Mouse (Mus musculus) stomach, postnatal 0 days (tissue): Measurements from ENCODE around the gene Sept12. TPM values are rescaled to one million over a fixed set of nuclear protein-coding genes. Genes with fewer than 3 reads are reported as not detected.

Experiments
- ATAC-seq: fragments of 200-750 bp; cut with Nextera tagmentation; 2 replicates; pipeline ENCODE4 v1.8.0; 2017; ENCODE audit not compliant: low FRiP score, low TSS enrichment
- DNase-seq: peaks from one replicate; pipeline ENCODE4 v3.0.0-alpha.2; 2016; ENCODE audit warnings: low spot score
- H3K27ac ChIP-seq: fragments of 300-500 bp; sonication (generic); replicated peaks from 2 replicates; pipeline ENCODE4 v1.5.1; 2014; ENCODE audit warnings: mild to moderate bottlenecking, control low read depth
- H3K27me3 ChIP-seq: fragments of 300-500 bp; sonication (generic); 2 replicates; pipeline ENCODE4 v1.6.1; 2014; ENCODE audit warnings: low read length; ENCODE audit not compliant: control insufficient read depth, insufficient read depth
- H3K36me3 ChIP-seq: fragments of 300-500 bp; sonication (generic); 2 replicates; pipeline ENCODE4 v1.6.1; 2014; ENCODE audit warnings: low read length, mixed read lengths; ENCODE audit not compliant: control insufficient read depth, insufficient read depth
- H3K4me1 ChIP-seq: fragments of 300-500 bp; sonication (generic); replicated peaks from 2 replicates; pipeline ENCODE4 v1.6.1; 2014; ENCODE audit warnings: antibody characterized with exemption; ENCODE audit not compliant: control insufficient read depth, insufficient read depth
- H3K4me2 ChIP-seq: fragments of 300-500 bp; sonication (generic); replicated peaks from 2 replicates; pipeline ENCODE4 v1.6.1; 2014; ENCODE audit warnings: low read depth, mild to moderate bottlenecking, control low read depth, moderate library complexity
- H3K4me3 ChIP-seq: fragments of 300-500 bp; sonication (generic); 2 replicates; pipeline ENCODE4 v1.5.1; 2014; ENCODE audit warnings: low read depth, low read length, control low read depth
- H3K9ac ChIP-seq: fragments of 300-500 bp; sonication (generic); 2 replicates; pipeline ENCODE4 v1.6.1; 2014; ENCODE audit warnings: mild to moderate bottlenecking, low read length, control low read depth, mixed read lengths
- H3K9me3 ChIP-seq: fragments of 300-500 bp; sonication (generic); 2 replicates; pipeline ENCODE4 v1.6.1; 2016; ENCODE audit warnings: low read length; ENCODE audit not compliant: control insufficient read depth
- CTCF ChIP-seq: IDR thresholded peaks from 2 replicates; pipeline ENCODE4 v1.5.1; 2016; ENCODE audit warnings: antibody characterized with exemption, low read depth, mild to moderate bottlenecking, moderate library complexity
- EP300 ChIP-seq: optimal IDR thresholded peaks from 2 replicates; pipeline ENCODE3; 2016; ENCODE audit warnings: antibody characterized with exemption
- WGBS: fragments of 180-500 bp; shearing (Covaris S2); extraction: QIAGEN DNeasy Blood & Tissue Kit; methylation state at CpG from one replicate; pipeline ENCODE4 v1.1.7; 2014; 5-methylcytosine and 5-hydroxymethylcytosine counted together
- polyA plus RNA-seq: library from polyadenylated mRNA; unstranded; fragments of >200 nt; fragmentation: Nextera tagmentation; extraction: Ambion mirVana; gene quantifications from 2 replicates; pipeline ENCODE4 v1.2.1, GENCODE M21; 2015

Gene Sept12
- polyA plus RNA-seq, 1 experiment from 2014 or later, result not detected

- no peak overlapping the region for H3K9ac ChIP-seq
- TF ChIP-seq CTCF (no peak), EP300 (no peak)
- 71% methylated on average over 12 of the region's 12 CpGs for WGBS
- ATAC-seq, result no peak
- DNase-seq, result no peak
- no peaks in the 10 kb centered on the region for H3K36me3 ChIP-seq
- no peaks in the 10 kb centered on the region for H3K27me3 ChIP-seq
- H3K4me1 ChIP-seq, result no peaks in the 10 kb centered on the region
- H3K4me2 ChIP-seq, result peak overlapping the region; percentile 44
- no peaks in the 10 kb centered on the region for H3K9me3 ChIP-seq
- H3K27ac ChIP-seq, result no peak overlapping the region
- peak overlapping the region; percentile 27; the same call in 1 of the 2 replicates for H3K4me3 ChIP-seq
Measured at GRCm38 (mm10) chr16:5008076-5008475, 10.4 kb upstream of the Sept12 start.

GRCm38 (mm10) chr16:5007492-5007891 is 9.8 kb upstream of the Sept12 start:
- WGBS, result 47% methylated on average over 6 of the region's 6 CpGs
- Histone ChIP-seq H3K4me2 (peak overlapping the region; percentile 44), H3K4me3 (peak overlapping the region; percentile 27), H3K4me1 (no peaks in the 10 kb centered on the region), H3K27me3 (no peaks in the 10 kb centered on the region), H3K9me3 (no peaks in the 10 kb centered on the region), H3K27ac (peak overlapping the region; percentile 45; the same call in 1 of the 2 replicates), H3K36me3 (no peaks in the 10 kb centered on the region), H3K9ac (0 out of 2 replicates have a peak overlapping the region, but pooled peaks have one; percentile 27)
- DNase-seq, result no peak
- TF ChIP-seq EP300 (no peak), CTCF (no peak)
- ATAC-seq, result peak; percentile 43

GRCm38 (mm10) chr16:5007067-5007466 is 9.4 kb upstream of the Sept12 start, which contains the start of gene Smim22:
Smim22 (plus strand) TSS chr16:5007288.
- peak within 1 kb of the TSS; percentile 44 for H3K4me2 ChIP-seq
- TF ChIP-seq EP300, result no peak
- TF ChIP-seq CTCF, result no peak
- no peaks in the 10 kb centered on the region for H3K4me1 ChIP-seq
- H3K27me3 ChIP-seq, result no peaks in the 10 kb centered on the region
- H3K36me3 ChIP-seq, result no peaks in the 10 kb centered on the region
- H3K9ac ChIP-seq, result 0 out of 2 replicates have a peak within 1 kb of the TSS, but pooled peaks have one; percentile 27
- peak; percentile 92 for DNase-seq
- peak within 1 kb of the TSS; percentile 27 for H3K4me3 ChIP-seq
- peak within 1 kb of the TSS; percentile 45; the same call in 1 of the 2 replicates for H3K27ac ChIP-seq
- 37% methylated on average over 5 of the region's 5 CpGs for WGBS
- H3K9me3 ChIP-seq, result no peaks in the 10 kb centered on the region
- ATAC-seq, result peak; percentile 88

- no peaks in the 10 kb centered on the region for H3K36me3 ChIP-seq
- no peak overlapping the region for H3K9ac ChIP-seq
- H3K27me3 ChIP-seq, result no peaks in the 10 kb centered on the region
- DNase-seq, result no peak
- no peak overlapping the region for H3K4me3 ChIP-seq
- ATAC-seq, result no peak
- H3K9me3 ChIP-seq, result no peaks in the 10 kb centered on the region
- H3K4me2 ChIP-seq, result no peak overlapping the region
- WGBS, result 57% methylated on average over 3 of the region's 3 CpGs
- TF ChIP-seq EP300 (no peak), CTCF (no peak)
- no peak overlapping the region for H3K27ac ChIP-seq
- H3K4me1 ChIP-seq, result no peaks in the 10 kb centered on the region
Measured at GRCm38 (mm10) chr16:5000611-5001010, 3.0 kb upstream of the Sept12 start.

- WGBS, result 20% methylated on average over 1 of the region's 1 CpGs
- no peak for DNase-seq
Measured at GRCm38 (mm10) chr16:4998984-4999383, 1.3 kb upstream of the Sept12 start.

GRCm38 (mm10) chr16:4993276-4993675 is 4.4 kb downstream of the Sept12 start:
- H3K9me3 ChIP-seq, result no peaks in the 10 kb centered on the region
- WGBS, result 87% methylated on average over 4 of the region's 4 CpGs
- TF ChIP-seq EP300, result no peak
- no peak for TF ChIP-seq CTCF

More at GRCm38 (mm10) chr16:4998984-4999383, 1.3 kb upstream of the Sept12 start:
- Histone ChIP-seq H3K27me3 (no peaks in the 10 kb centered on the region), H3K4me3 (no peak overlapping the region), H3K27ac (no peak overlapping the region), H3K4me2 (no peak overlapping the region), H3K9ac (no peak overlapping the region), H3K4me1 (no peaks in the 10 kb centered on the region), H3K36me3 (no peaks in the 10 kb centered on the region), H3K9me3 (no peaks in the 10 kb centered on the region)
- TF ChIP-seq CTCF, result no peak
- no peak for ATAC-seq

More at GRCm38 (mm10) chr16:4993276-4993675, 4.4 kb downstream of the Sept12 start:
- Histone ChIP-seq H3K36me3 (no peaks in the 10 kb centered on the region), H3K4me1 (no peaks in the 10 kb centered on the region), H3K4me2 (no peak overlapping the region), H3K9ac (no peak overlapping the region), H3K27me3 (no peaks in the 10 kb centered on the region), H3K27ac (no peak overlapping the region), H3K4me3 (no peak overlapping the region)
- DNase-seq (no peak), ATAC-seq (no peak)
